Mouse (Mus musculus) activated CD4-positive, CD25-positive, alpha-beta regulatory T cell (primary cell): Measurements from ENCODE around the gene Gm11554. TPM values are rescaled to one million over a fixed set of nuclear protein-coding genes. Genes with fewer than 3 reads are reported as not detected.

Experiments used
- polyA plus RNA-seq, 2 experiments: library from polyadenylated mRNA; unstranded; fragments of 100-300 nt; shearing (Covaris generic); gene quantifications; one replicate each; pipeline ENCODE4 v1.2.1; 2017

The Gm11554 gene
- polyA plus RNA-seq, result not detected

DNA sequence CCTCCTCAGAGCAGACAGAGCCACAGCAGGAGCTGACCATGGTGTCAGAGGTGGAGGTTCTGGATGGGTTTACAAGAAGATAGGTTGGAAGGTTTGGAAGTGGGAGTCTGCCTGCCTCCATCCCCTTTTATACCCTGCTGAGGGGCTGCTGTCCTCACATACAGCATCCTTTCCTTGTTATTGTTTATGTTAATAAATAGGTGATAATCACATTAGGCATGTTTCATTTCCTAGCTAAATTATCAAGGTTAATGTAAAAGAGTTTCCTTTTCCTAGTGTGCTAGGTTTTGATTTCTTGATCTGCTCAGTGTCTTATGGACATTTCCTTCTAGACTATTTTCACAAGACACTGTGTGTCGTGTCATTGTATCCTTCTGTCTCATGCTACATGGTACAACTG lies at the start of gene Gm11554:
TSS of gene Gm11554 (minus strand) at position 101 of the 400 bp plus-strand sequence.

GRCm38 (mm10) chr11:99851508-99851907 lies 47.3 kb upstream of the Gm11554 start, which contains the start of gene Krtap4-16:
TSS of gene Krtap4-16 (minus strand) at chr11:99851608.

GRCm38 (mm10) chr11:99837966-99838365 lies 33.7 kb upstream of the Gm11554 start, which contains the start of gene 2300003K06Rik:
TSS of gene 2300003K06Rik (minus strand) at chr11:99838066.

GRCm38 (mm10) chr11:99815566-99815965 lies 11.3 kb upstream of the Gm11554 start, which contains the start of gene Gm11564:
TSS of gene Gm11564 (minus strand) at chr11:99815666.

DNA sequence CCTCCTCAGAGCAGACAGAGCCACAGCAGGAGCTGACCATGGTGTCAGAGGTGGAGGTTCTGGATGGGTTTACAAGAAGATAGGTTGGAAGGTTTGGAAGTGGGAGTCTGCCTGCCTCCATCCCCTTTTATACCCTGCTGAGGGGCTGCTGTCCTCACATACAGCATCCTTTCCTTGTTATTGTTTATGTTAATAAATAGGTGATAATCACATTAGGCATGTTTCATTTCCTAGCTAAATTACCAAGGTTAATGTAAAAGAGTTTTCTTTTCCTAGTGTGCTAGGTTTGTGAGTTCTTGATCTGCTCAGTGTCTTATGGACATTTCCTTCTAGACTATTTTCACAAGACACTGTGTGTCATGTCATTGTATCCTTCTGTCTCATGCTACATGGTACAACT lies 5.5 kb upstream of the Gm11554 start, which contains the start of gene Krtap4-13:
TSS of gene Krtap4-13 (minus strand) at position 101 of the 400 bp plus-strand sequence.

DNA sequence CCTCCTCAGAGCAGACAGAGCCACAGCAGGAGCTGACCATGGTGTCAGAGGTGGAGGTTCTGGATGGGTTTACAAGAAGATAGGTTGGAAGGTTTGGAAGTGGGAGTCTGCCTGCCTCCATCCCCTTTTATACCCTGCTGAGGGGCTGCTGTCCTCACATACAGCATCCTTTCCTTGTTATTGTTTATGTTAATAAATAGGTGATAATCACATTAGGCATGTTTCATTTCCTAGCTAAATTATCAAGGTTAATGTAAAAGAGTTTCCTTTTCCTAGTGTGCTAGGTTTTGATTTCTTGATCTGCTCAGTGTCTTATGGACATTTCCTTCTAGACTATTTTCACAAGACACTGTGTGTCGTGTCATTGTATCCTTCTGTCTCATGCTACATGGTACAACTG lies 5.4 kb downstream of the Gm11554 start, which contains the start of gene Gm11569:
TSS of gene Gm11569 (minus strand) at position 101 of the 400 bp plus-strand sequence.

DNA sequence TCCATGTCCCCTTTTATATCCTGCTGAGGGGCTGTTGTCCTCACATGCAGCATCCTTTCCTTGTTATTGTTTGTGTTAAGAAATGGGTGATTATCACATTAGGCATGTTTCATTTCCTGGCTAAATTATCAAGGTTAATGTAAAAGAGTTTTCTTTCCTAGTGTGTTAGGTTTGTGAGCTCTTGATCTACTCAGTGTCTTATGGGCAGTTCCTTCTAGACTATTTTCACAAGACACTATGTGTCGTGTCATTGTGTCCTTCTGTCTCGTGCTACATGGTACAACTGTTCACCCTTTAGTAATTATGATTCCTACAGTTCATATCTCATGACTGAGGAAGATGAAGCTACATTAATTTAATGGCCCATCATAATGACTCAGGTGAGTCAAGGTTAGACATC lies 10.9 kb downstream of the Gm11554 start, which contains the start of gene Gm11596:
TSS of gene Gm11596 (minus strand) at position 101 of the 400 bp plus-strand sequence.

GRCm38 (mm10) chr11:99784900-99785299 lies 19.3 kb downstream of the Gm11554 start, which contains the start of gene Krtap4-9:
TSS of gene Krtap4-9 (plus strand) at chr11:99785200.

DNA sequence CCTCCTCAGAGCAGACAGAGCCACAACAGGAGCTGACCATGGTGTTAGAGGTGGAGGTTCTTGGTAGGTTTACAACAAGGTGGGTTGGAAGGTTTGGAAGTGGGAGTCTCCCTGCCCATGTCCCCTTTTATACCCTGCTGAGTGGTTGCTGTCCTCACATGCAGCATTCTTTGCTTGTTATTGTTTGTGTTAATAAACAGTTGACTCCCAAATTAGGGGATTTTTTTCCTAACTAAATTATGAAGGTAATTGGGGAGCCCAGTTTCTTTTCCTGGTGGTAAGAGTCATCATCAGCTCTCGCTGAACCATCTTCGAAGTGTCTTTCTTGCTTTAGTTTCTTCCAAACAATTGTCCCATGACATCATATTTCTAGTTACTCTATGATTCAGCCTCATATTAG lies 23.6 kb downstream of the Gm11554 start, which contains the start of gene Krtap4-8:
TSS of gene Krtap4-8 (minus strand) at position 101 of the 400 bp plus-strand sequence.

GRCm38 (mm10) chr11:99772813-99773212 lies 31.4 kb downstream of the Gm11554 start, which contains the start of gene Gm11595:
TSS of gene Gm11595 (minus strand) at chr11:99772913.

Other genes starting within 250 kb of the Gm11554 start
- gene Krtap3-2, start 247.6 kb downstream of the Gm11554 start, polyA plus RNA-seq, result not detected
- 1 to 10 TPM in 1 of 2 experiments, not detected in 1; 1.1 TPM for gene Gm11939, start 245.0 kb downstream of the Gm11554 start, polyA plus RNA-seq
- not detected for gene Krtap3-1, start 237.8 kb downstream of the Gm11554 start, polyA plus RNA-seq
- gene Krtap1-5, start 223.4 kb downstream of the Gm11554 start, polyA plus RNA-seq, result not detected
- not detected for gene Krtap1-4, start 220.8 kb downstream of the Gm11554 start, polyA plus RNA-seq
- under 1 TPM in 1 of 2 experiments, not detected in 1; 0.27 TPM for gene Krtap1-3, start 213.1 kb downstream of the Gm11554 start, polyA plus RNA-seq
- gene Krtap9-3, start 206.3 kb downstream of the Gm11554 start, polyA plus RNA-seq, result not detected
- gene Gm11938, start 201.1 kb downstream of the Gm11554 start, polyA plus RNA-seq, result not detected
- gene Gm11937, start 194.3 kb downstream of the Gm11554 start, polyA plus RNA-seq, result not detected
- not detected for gene Krtap2-4, start 189.6 kb downstream of the Gm11554 start, polyA plus RNA-seq
- not detected for gene Gm11562, start 184.0 kb downstream of the Gm11554 start, polyA plus RNA-seq
- gene Krtap4-1, start 176.2 kb downstream of the Gm11554 start, polyA plus RNA-seq, result not detected
- not detected for gene Krtap4-2, start 169.4 kb downstream of the Gm11554 start, polyA plus RNA-seq
- not detected for gene Krtap4-7, start 160.4 kb downstream of the Gm11554 start, polyA plus RNA-seq
- not detected for gene Gm11555, start 154.2 kb downstream of the Gm11554 start, polyA plus RNA-seq
- not detected for gene Gm11563, start 145.5 kb downstream of the Gm11554 start, polyA plus RNA-seq
- not detected for gene Krtap4-6, start 138.5 kb downstream of the Gm11554 start, polyA plus RNA-seq
- not detected for gene Gm14190, start 113.7 kb downstream of the Gm11554 start, polyA plus RNA-seq
- gene Gm14180, start 70.2 kb downstream of the Gm11554 start, polyA plus RNA-seq, result not detected
- under 1 TPM in 1 of 2 experiments, not detected in 1; 0.32 TPM for gene Gm11595, start 31.5 kb downstream of the Gm11554 start, polyA plus RNA-seq
- gene Krtap4-8, start 23.7 kb downstream of the Gm11554 start, polyA plus RNA-seq, result not detected
- gene Krtap4-9, start 19.2 kb downstream of the Gm11554 start, polyA plus RNA-seq, result not detected
- not detected for gene Gm11596, start 11.0 kb downstream of the Gm11554 start, polyA plus RNA-seq
- not detected for gene Gm11569, start 5.5 kb downstream of the Gm11554 start, polyA plus RNA-seq
- not detected for gene Krtap4-13, start 5.4 kb upstream of the Gm11554 start, polyA plus RNA-seq
- not detected for gene Gm11564, start 11.2 kb upstream of the Gm11554 start, polyA plus RNA-seq
- gene 2300003K06Rik, start 33.6 kb upstream of the Gm11554 start, polyA plus RNA-seq, result not detected
- gene Krtap4-16, start 47.2 kb upstream of the Gm11554 start, polyA plus RNA-seq, result not detected
- gene Gm11568, start 53.5 kb upstream of the Gm11554 start, polyA plus RNA-seq, result under 1 TPM in 1 of 2 experiments, not detected in 1; 0.55 TPM
- gene Gm11559, start 60.0 kb upstream of the Gm11554 start, polyA plus RNA-seq, result not detected
- gene Krtap9-1, start 68.9 kb upstream of the Gm11554 start, polyA plus RNA-seq, result not detected
- gene Gm11567, start 74.7 kb upstream of the Gm11554 start, polyA plus RNA-seq, result not detected
- gene Krtap31-1, start 103.5 kb upstream of the Gm11554 start, polyA plus RNA-seq, result not detected
- not detected for gene Gm11565, start 110.3 kb upstream of the Gm11554 start, polyA plus RNA-seq
- not detected for gene Krtap31-2, start 131.8 kb upstream of the Gm11554 start, polyA plus RNA-seq
- not detected for gene Krtap9-5, start 144.0 kb upstream of the Gm11554 start, polyA plus RNA-seq
- gene Krtap29-1, start 174.6 kb upstream of the Gm11554 start, polyA plus RNA-seq, result not detected
- gene Krtap16-1, start 182.2 kb upstream of the Gm11554 start, polyA plus RNA-seq, result not detected
- gene Krtap17-1, start 189.5 kb upstream of the Gm11554 start, polyA plus RNA-seq, result not detected
- under 1 TPM in 1 of 2 experiments, not detected in 1; 0.23 TPM for gene Krt33a, start 211.8 kb upstream of the Gm11554 start, polyA plus RNA-seq
- gene Krt33b, start 225.4 kb upstream of the Gm11554 start, polyA plus RNA-seq, result not detected
- gene Krt34, start 237.1 kb upstream of the Gm11554 start, polyA plus RNA-seq, result not detected
- under 1 TPM in 1 of 2 experiments, not detected in 1; 0.15 TPM for gene Krt31, start 246.1 kb upstream of the Gm11554 start, polyA plus RNA-seq